Mouse (Mus musculus) forebrain, embryonic 11.5 days (tissue): ENCODE results near the gene Hfe2. TPM values are rescaled to one million over a fixed set of nuclear protein-coding genes. Genes with fewer than 3 reads are reported as not detected.

ENCODE experiments used
- ATAC-seq: fragments of 200-750 bp; cut with Nextera tagmentation; replicated peaks from 2 replicates; pipeline ENCODE4 v1.8.0; 2017; ENCODE audit warnings: moderate TSS enrichment; ENCODE audit not compliant: low FRiP score
- DNase-seq: peaks from one replicate; pipeline ENCODE4 v3.0.0-alpha.2; 2017; ENCODE audit warnings: low spot score
- H3K27ac ChIP-seq: fragments of 300-500 bp; sonication (generic); 2 replicates; pipeline ENCODE4 v1.5.1; 2014; ENCODE audit warnings: low read depth, low read length
- H3K27me3 ChIP-seq: fragments of 300-500 bp; sonication (generic); 2 replicates; pipeline ENCODE4 v1.6.1; 2014; ENCODE audit warnings: mild to moderate bottlenecking, low read length, mixed read lengths; ENCODE audit not compliant: control insufficient read depth, insufficient read depth
- H3K36me3 ChIP-seq: fragments of 300-500 bp; sonication (generic); 2 replicates; pipeline ENCODE4 v1.6.1; 2014; ENCODE audit warnings: mild to moderate bottlenecking, low read length, moderate library complexity, mixed read lengths; ENCODE audit not compliant: control insufficient read depth, insufficient read depth
- H3K4me1 ChIP-seq: fragments of 300-500 bp; sonication (generic); replicated peaks from 2 replicates; pipeline ENCODE4 v1.6.1; 2014; ENCODE audit warnings: low read length, mixed read lengths; ENCODE audit not compliant: control insufficient read depth, insufficient read depth
- H3K4me2 ChIP-seq: fragments of 300-500 bp; sonication (generic); 2 replicates; pipeline ENCODE4 v1.6.1; 2014; ENCODE audit warnings: low read depth, mild to moderate bottlenecking, low read length, moderate library complexity, mixed read lengths; ENCODE audit not compliant: severe bottlenecking
- H3K4me3 ChIP-seq: fragments of 300-500 bp; sonication (generic); 2 replicates; pipeline ENCODE4 v1.5.1; 2014; ENCODE audit warnings: low read depth, low read length
- H3K9ac ChIP-seq: fragments of 300-500 bp; sonication (generic); 2 replicates; pipeline ENCODE4 v1.6.1; 2014; ENCODE audit warnings: low read length
- H3K9me3 ChIP-seq: fragments of 300-500 bp; sonication (generic); 2 replicates; pipeline ENCODE4 v1.6.1; 2016; ENCODE audit warnings: low read length, mixed read lengths; ENCODE audit not compliant: control insufficient read depth
- WGBS: fragments of 180-500 bp; shearing (Covaris S2); extraction: QIAGEN DNeasy Blood & Tissue Kit; methylation state at CpG from one replicate; pipeline ENCODE4 v1.1.7; 2014; 5-methylcytosine and 5-hydroxymethylcytosine counted together
- polyA plus RNA-seq: library from polyadenylated mRNA; unstranded; fragments of >200 nt; fragmentation: Nextera tagmentation; extraction: Ambion mirVana; gene quantifications from 2 replicates; pipeline ENCODE4 v1.2.1, GENCODE M21; 2014

Hfe2 gene
- polyA plus RNA-seq, 1 experiment from 2014 or later = 0.77 TPM

DNA sequence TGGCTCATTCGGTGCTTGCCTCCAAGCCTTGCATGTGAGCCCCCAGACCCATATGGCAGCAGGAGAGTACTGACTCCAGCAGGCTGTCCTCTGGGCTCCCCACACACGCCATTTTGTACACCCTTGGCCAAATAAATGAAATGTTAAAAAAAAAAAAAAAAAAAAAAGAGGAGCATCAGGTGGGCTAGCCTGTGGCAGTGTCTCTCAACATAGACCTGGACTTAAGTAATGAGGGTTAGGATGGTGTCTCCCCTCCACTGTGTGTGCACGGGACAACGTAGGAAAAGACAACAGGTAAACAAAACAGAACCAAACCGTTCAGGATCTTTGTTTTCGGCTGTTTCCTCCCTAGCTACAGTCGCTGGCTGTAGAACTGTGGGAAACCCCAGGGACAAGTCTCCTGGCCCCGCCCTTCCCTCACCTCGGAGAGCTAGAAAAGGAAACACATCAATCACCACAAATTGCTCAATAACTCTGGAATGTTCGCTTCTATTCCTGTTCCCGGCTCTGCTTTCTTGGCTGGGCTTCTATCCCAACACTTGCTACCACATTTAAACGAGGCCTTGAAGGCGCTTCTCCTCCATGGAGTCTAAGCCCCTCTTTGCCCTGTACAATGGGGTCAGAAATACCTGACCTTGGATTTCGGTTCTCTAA lies 51.2 kb downstream of the Hfe2 start:
- 0 out of 2 replicates have a peak overlapping the region, but pooled peaks have one; percentile 3 for H3K9ac ChIP-seq
- H3K27ac ChIP-seq = no peak overlapping the region
- H3K4me1 ChIP-seq = peaks cover 11% of the 10 kb centered on the region
- no peaks in the 10 kb centered on the region for H3K9me3 ChIP-seq
- WGBS = 74% methylated on average over 14 of the region's 14 CpGs
- no peak overlapping the region for H3K4me3 ChIP-seq
- H3K36me3 ChIP-seq = no peaks in the 10 kb centered on the region
- peak overlapping the region; percentile 21; the same call in 1 of the 2 replicates for H3K4me2 ChIP-seq
- no peaks in the 10 kb centered on the region for H3K27me3 ChIP-seq
- DNase-seq (peak; percentile 47), ATAC-seq (no peak)

GRCm38 (mm10) chr3:96576690-96577541 lies 51.9 kb downstream of the Hfe2 start, which contains the start of gene Gm16253:
Gene Gm16253 (plus strand): TSS chr3:96576984.
- peak within 1 kb of the TSS; percentile 42; the same call in 1 of the 2 replicates for H3K27ac ChIP-seq
- DNase-seq (peak; percentile 77), ATAC-seq (peak; percentile 85)
- H3K9me3 ChIP-seq = no peaks in the 10 kb centered on the region
- peak within 1 kb of the TSS; percentile 21; the same call in 1 of the 2 replicates for H3K4me2 ChIP-seq
- H3K4me1 ChIP-seq = peaks cover 11% of the 10 kb centered on the region
- no peaks in the 10 kb centered on the region for H3K36me3 ChIP-seq
- H3K9ac ChIP-seq = 0 out of 2 replicates have a peak within 1 kb of the TSS, but pooled peaks have one; percentile 3
- H3K4me3 ChIP-seq = no peak within 1 kb of the TSS
- 44% methylated on average over 17 of the region's 17 CpGs for WGBS
- H3K27me3 ChIP-seq = no peaks in the 10 kb centered on the region

GRCm38 (mm10) chr3:96577566-96577965 lies 52.6 kb downstream of the Hfe2 start:
- Histone ChIP-seq H3K4me1 (peaks cover 11% of the 10 kb centered on the region), H3K27ac (peak overlapping the region; percentile 42; the same call in 1 of the 2 replicates), H3K27me3 (no peaks in the 10 kb centered on the region), H3K9ac (no peak overlapping the region), H3K36me3 (no peaks in the 10 kb centered on the region), H3K4me3 (no peak overlapping the region), H3K9me3 (no peaks in the 10 kb centered on the region), H3K4me2 (no peak overlapping the region)
- ATAC-seq (no peak), DNase-seq (peak; percentile 44)
- WGBS = 82% methylated on average over 4 of the region's 4 CpGs

Other genes starting within 250 kb of the Hfe2 start
- gene Fcgr1, start 231.2 kb upstream of the Hfe2 start, polyA plus RNA-seq = 0.95 and 2.6 TPM in 2 replicates
- gene BC107364, start 72.9 kb upstream of the Hfe2 start, polyA plus RNA-seq = not detected in 2 replicates
- gene Txnip, start 32.8 kb downstream of the Hfe2 start, polyA plus RNA-seq = 45.5 and 46.3 TPM in 2 replicates
- gene Gm16253, start 51.8 kb downstream of the Hfe2 start, polyA plus RNA-seq = 1.0 TPM in 1 of 2 replicates, not detected in the other
- gene Polr3gl, start 69.0 kb downstream of the Hfe2 start, polyA plus RNA-seq = 22.0 and 28.4 TPM in 2 replicates
- gene Ankrd34a, start 71.5 kb downstream of the Hfe2 start, polyA plus RNA-seq = 1.9 and 2.4 TPM in 2 replicates
- 5.5 TPM in 2 replicates for gene Lix1l, start 76.0 kb downstream of the Hfe2 start, polyA plus RNA-seq
- 198 and 199 TPM in 2 replicates for gene Rbm8a, start 104.8 kb downstream of the Hfe2 start, polyA plus RNA-seq
- 41.3 and 41.6 TPM in 2 replicates for gene Pex11b, start 110.2 kb downstream of the Hfe2 start, polyA plus RNA-seq
- gene Gm42957, start 110.3 kb downstream of the Hfe2 start, polyA plus RNA-seq = 0.09 TPM in 1 of 2 replicates, not detected in the other
- 0.65 and 0.87 TPM in 2 replicates for gene Itga10, start 120.4 kb downstream of the Hfe2 start, polyA plus RNA-seq
- 0.27 and 0.37 TPM in 2 replicates for gene Ankrd35, start 145.0 kb downstream of the Hfe2 start, polyA plus RNA-seq
- gene Pias3, start 171.2 kb downstream of the Hfe2 start, polyA plus RNA-seq = 40.2 and 45.2 TPM in 2 replicates
- 11.8 and 12.8 TPM in 2 replicates for gene Nudt17, start 183.4 kb downstream of the Hfe2 start, polyA plus RNA-seq
- 41.9 and 44.1 TPM in 2 replicates for gene Polr3c, start 202.5 kb downstream of the Hfe2 start, polyA plus RNA-seq
- gene Rnf115, start 202.5 kb downstream of the Hfe2 start, polyA plus RNA-seq = 84.8 and 95.3 TPM in 2 replicates